Comparison of ENCODE assay signal across 16 mouse cellular contexts in genomic region chr16:87263041-87263440, GRCm38 (mm10).
DNase-seq lines count a peak whose midpoint lies in the region; ATAC-seq and TF ChIP-seq lines count a peak whose summit lies in the region.
"Had no signal": no experiment of that assay in that cellular context is flagged by ENCODE, and none has a peak within 500 bp of the region (broad histone marks: within the 10 kb centered on the region; RNA-seq: fewer than 3 reads in every experiment).

No protein-coding gene starts in this region.

- H3K27ac ChIP-seq in cerebellum, adult 2 months (ENCODE audit: insufficient read depth, low read length) = no peak overlapping the region
- peak overlapping the region; percentile 94 for H3K27ac ChIP-seq in heart, embryonic 11.5 days (ENCODE audit: low read depth, low read length)
- H3K27ac ChIP-seq in bone marrow macrophage, adult 2 months (ENCODE audit: insufficient read depth, low read depth, low read length) = peak overlapping the region; percentile 95
- H3K27ac ChIP-seq in heart, embryonic 14.5 days (replicated peaks in 1 of 2; ENCODE audit: control insufficient read depth in 1 of 2, insufficient read depth in 1 of 2, low read depth in 2 of 2, low read length in 2 of 2) = peak overlapping the region; percentile 93 to 98
- H3K27ac ChIP-seq: embryonic facial prominence, embryonic 15.5 days; forebrain, embryonic 10.5 days; left cerebral cortex, adult 2 months; liver, embryonic 12.5 days; midbrain, embryonic 10.5 days; neural tube, embryonic 12.5 days; stomach, embryonic 15.5 days had no signal

- H3K9ac ChIP-seq in heart, embryonic 11.5 days (ENCODE audit: low read depth, low read length) = peak overlapping the region; percentile 44; the same call in 1 of the 2 replicates
- H3K9ac ChIP-seq in heart, embryonic 14.5 days (ENCODE audit: low read length) = peak overlapping the region; percentile 61
- H3K9ac ChIP-seq: embryonic facial prominence, embryonic 15.5 days; liver, embryonic 12.5 days; neural tube, embryonic 12.5 days; stomach, embryonic 15.5 days had no signal

- H3K4me1 ChIP-seq in cerebellum, adult 2 months (ENCODE audit: control insufficient read depth, insufficient read depth, low read length) = peaks cover 4% of the 10 kb centered on the region
- H3K4me1 ChIP-seq in heart, embryonic 11.5 days (ENCODE audit: control insufficient read depth, insufficient read depth, low read length) = peaks cover 24% of the 10 kb centered on the region
- H3K4me1 ChIP-seq in bone marrow macrophage, adult 2 months (ENCODE audit: control insufficient read depth, insufficient read depth, low read length) = peaks cover 45% of the 10 kb centered on the region
- H3K4me1 ChIP-seq in heart, embryonic 14.5 days (ENCODE audit: control insufficient read depth in 2 of 2, insufficient read depth in 2 of 2, low read length in 2 of 2) = peaks cover 21 to 49% of the 10 kb centered on the region in 2 experiments
- H3K4me1 ChIP-seq: embryonic facial prominence, embryonic 15.5 days; forebrain, embryonic 10.5 days; liver, embryonic 12.5 days; midbrain, embryonic 10.5 days; neural tube, embryonic 12.5 days; stomach, embryonic 15.5 days had no signal

- intact Hi-C loops in left cerebral cortex, postnatal 36 days (cut with DNase I) = no loop called here

- no peak for TF ChIP-seq CTCF in cerebellum, adult 2 months (IDR thresholded peaks at IDR 0.05; ENCODE audit: borderline replicate concordance, insufficient read depth, low read depth, low read length)
- no peak for TF ChIP-seq CTCF in bone marrow macrophage, adult 2 months (IDR thresholded peaks at IDR 0.05; ENCODE audit: low read depth, low read length)

- ATAC-seq in heart, embryonic 11.5 days (replicated peaks; ENCODE audit: insufficient number of reproducible peaks, low FRiP score, low TSS enrichment) = no peak
- no peak for ATAC-seq in heart, embryonic 14.5 days (ENCODE audit: insufficient number of reproducible peaks, insufficient read depth, low FRiP score, low read depth)
- ATAC-seq: liver, embryonic 12.5 days had no signal

- peak; percentile 28 to 52 for DNase-seq in cerebellum, adult 2 months
- no peak for DNase-seq in cerebellum, adult 11-12 months
- DNase-seq in heart, adult 9 months (ENCODE audit: low spot score in 2 of 2) = no peak
- no peak for DNase-seq in left cerebral cortex, postnatal 36 days (ENCODE audit: low spot score in 2 of 2)
- DNase-seq in B cell, adult 2 months = no peak
- DNase-seq: thymus, adult 2 months had no signal

- no peaks in the 10 kb centered on the region for H3K36me3 ChIP-seq in heart, embryonic 11.5 days (ENCODE audit: control insufficient read depth, insufficient read depth, low read length)
- no peaks in the 10 kb centered on the region for H3K36me3 ChIP-seq in heart, embryonic 14.5 days (ENCODE audit: control insufficient read depth, insufficient read depth, low read length)
- H3K36me3 ChIP-seq: embryonic facial prominence, embryonic 15.5 days; forebrain, embryonic 10.5 days; liver, embryonic 12.5 days; midbrain, embryonic 10.5 days; neural tube, embryonic 12.5 days; stomach, embryonic 15.5 days had no signal

- H3K4me3 ChIP-seq in cerebellum, adult 2 months (replicated peaks; ENCODE audit: insufficient read depth, low read depth, low read length) = no peak overlapping the region
- no peak overlapping the region for H3K4me3 ChIP-seq in heart, embryonic 11.5 days (ENCODE audit: low read depth, low read length)
- no peak overlapping the region for H3K4me3 ChIP-seq in bone marrow macrophage, adult 2 months (ENCODE audit: insufficient read depth, low read length)
- no peak overlapping the region for H3K4me3 ChIP-seq in heart, embryonic 14.5 days (ENCODE audit: control insufficient read depth in 1 of 2, insufficient read depth in 1 of 2, low read depth in 1 of 2, low read length in 2 of 2)
- H3K4me3 ChIP-seq: embryonic facial prominence, embryonic 15.5 days; forebrain, embryonic 10.5 days; left cerebral cortex, adult 2 months; liver, embryonic 12.5 days; midbrain, embryonic 10.5 days; neural tube, embryonic 12.5 days; stomach, embryonic 15.5 days had no signal

- TF ChIP-seq POLR2A in cerebellum, adult 2 months (IDR thresholded peaks at IDR 0.05; ENCODE audit: borderline replicate concordance, insufficient read depth, low read length) = no peak
- no peak for TF ChIP-seq POLR2A in bone marrow macrophage, adult 2 months (IDR thresholded peaks at IDR 0.05; ENCODE audit: borderline replicate concordance, low read depth, low read length)

- H3K27me3 ChIP-seq in cerebellum, adult 2 months (ENCODE audit: control insufficient read depth, insufficient read depth, low read length) = no peaks in the 10 kb centered on the region
- no peaks in the 10 kb centered on the region for H3K27me3 ChIP-seq in heart, embryonic 11.5 days (ENCODE audit: control insufficient read depth, insufficient read depth, low read length)
- H3K27me3 ChIP-seq in heart, embryonic 14.5 days (ENCODE audit: control insufficient read depth, insufficient read depth, low read length) = no peaks in the 10 kb centered on the region
- H3K27me3 ChIP-seq: embryonic facial prominence, embryonic 15.5 days; liver, embryonic 12.5 days; neural tube, embryonic 12.5 days; stomach, embryonic 15.5 days had no signal

- H3K4me2 ChIP-seq in heart, embryonic 11.5 days = 0 out of 2 replicates have a peak overlapping the region, but pooled peaks have one; percentile 20
- 0 out of 2 replicates have a peak overlapping the region, but pooled peaks have one; percentile 12 for H3K4me2 ChIP-seq in heart, embryonic 14.5 days (ENCODE audit: low read length)
- H3K4me2 ChIP-seq: embryonic facial prominence, embryonic 15.5 days; liver, embryonic 12.5 days; neural tube, embryonic 12.5 days; stomach, embryonic 15.5 days had no signal

- WGBS in cerebellum, adult 2 months = 30% methylated on average over 8 of the region's 8 CpGs
- 72% methylated on average over 8 of the region's 8 CpGs for WGBS in heart, embryonic 11.5 days (ENCODE audit: insufficient replicate concordance)
- WGBS in heart, embryonic 14.5 days = 51% methylated on average over 8 of the region's 8 CpGs

- H3K9me3 ChIP-seq in heart, embryonic 11.5 days (replicated peaks; ENCODE audit: control insufficient read depth, low read length) = no peaks in the 10 kb centered on the region
- H3K9me3 ChIP-seq in heart, embryonic 14.5 days (ENCODE audit: control insufficient read depth, low read length) = 0 out of 2 replicates have a peak, but pooled peaks cover 4% of the 10 kb centered on the region
- H3K9me3 ChIP-seq: embryonic facial prominence, embryonic 15.5 days; forebrain, embryonic 10.5 days; liver, embryonic 12.5 days; midbrain, embryonic 10.5 days; neural tube, embryonic 12.5 days; stomach, embryonic 15.5 days had no signal

Comparison
In these comparisons a context has a peak if more than half of its experiments do, and no peak if none do; other contexts are left out.
1. DNase-seq: peak in cerebellum, adult 2 months (2 of 2); none in cerebellum, adult 11-12 months (single experiment), heart, adult 9 months (0 of 2), left cerebral cortex, postnatal 36 days (0 of 2) and B cell, adult 2 months (0 of 2).